Mouse (Mus musculus): Measurements from ENCODE around the gene Piwil1. TPM values are rescaled to one million over a fixed set of nuclear protein-coding genes. Genes with fewer than 3 reads are reported as not detected.
"Not testable (repeated sequence)": the region's sequence is repeated elsewhere in the genome, so short reads cannot be mapped to it uniquely, and the experiment has no call there.

The Piwil1 gene
- total RNA-seq, 2 experiments from 2014 or later: not detected

GRCm38 (mm10) chr5:128707271-128707670 lies 4.9 kb downstream of the Piwil1 start:
- ATAC-seq (replicated peaks; ENCODE audit: low FRiP score, poor library complexity, severe bottlenecking): no peak

GRCm38 (mm10) chr5:128708929-128709328 lies 6.6 kb downstream of the Piwil1 start:
- ATAC-seq (replicated peaks; ENCODE audit: low FRiP score, poor library complexity, severe bottlenecking): no peak

- ATAC-seq (replicated peaks; ENCODE audit: low FRiP score, poor library complexity, severe bottlenecking): no peak
Measured at GRCm38 (mm10) chr5:128710596-128710995, 8.3 kb downstream of the Piwil1 start.

- ATAC-seq (replicated peaks; ENCODE audit: low FRiP score, poor library complexity, severe bottlenecking): no peak
Measured at GRCm38 (mm10) chr5:128711847-128712246, 9.5 kb downstream of the Piwil1 start.

GRCm38 (mm10) chr5:128715171-128715570 lies 12.8 kb downstream of the Piwil1 start:
- ATAC-seq (replicated peaks; ENCODE audit: low FRiP score, poor library complexity, severe bottlenecking): no peak

GRCm38 (mm10) chr5:128720461-128720860 lies 18.1 kb downstream of the Piwil1 start:
- not testable (repeated sequence) for ATAC-seq (replicated peaks; ENCODE audit: low FRiP score, poor library complexity, severe bottlenecking)

- ATAC-seq (replicated peaks; ENCODE audit: low FRiP score, poor library complexity, severe bottlenecking): no peak
Measured at GRCm38 (mm10) chr5:128729341-128729740, 27.0 kb downstream of the Piwil1 start.

- ATAC-seq (replicated peaks; ENCODE audit: low FRiP score, poor library complexity, severe bottlenecking): no peak
Measured at GRCm38 (mm10) chr5:128730634-128731033, 28.3 kb downstream of the Piwil1 start.

GRCm38 (mm10) chr5:128732416-128733014 lies 30.2 kb downstream of the Piwil1 start:
- no peak for ATAC-seq (replicated peaks; ENCODE audit: low FRiP score, poor library complexity, severe bottlenecking)

- no peak for ATAC-seq (replicated peaks; ENCODE audit: low FRiP score, poor library complexity, severe bottlenecking)
Measured at GRCm38 (mm10) chr5:128733955-128734354, 31.6 kb downstream of the Piwil1 start.

GRCm38 (mm10) chr5:128735921-128736320 lies 33.6 kb downstream of the Piwil1 start:
- ATAC-seq (replicated peaks; ENCODE audit: low FRiP score, poor library complexity, severe bottlenecking): no peak

GRCm38 (mm10) chr5:128739168-128739837 lies 37.0 kb downstream of the Piwil1 start:
- no peak for ATAC-seq (replicated peaks; ENCODE audit: low FRiP score, poor library complexity, severe bottlenecking)

GRCm38 (mm10) chr5:128739838-128740171 lies 37.5 kb downstream of the Piwil1 start:
- ATAC-seq (replicated peaks; ENCODE audit: low FRiP score, poor library complexity, severe bottlenecking): no peak

- ATAC-seq (replicated peaks; ENCODE audit: low FRiP score, poor library complexity, severe bottlenecking): no peak
Measured at GRCm38 (mm10) chr5:128744351-128744750, 42.0 kb downstream of the Piwil1 start.

- ATAC-seq (replicated peaks; ENCODE audit: low FRiP score, poor library complexity, severe bottlenecking): no peak
Measured at GRCm38 (mm10) chr5:128745206-128745605, 42.9 kb downstream of the Piwil1 start.

- no peak for ATAC-seq (replicated peaks; ENCODE audit: low FRiP score, poor library complexity, severe bottlenecking)
Measured at GRCm38 (mm10) chr5:128746261-128746660, 43.9 kb downstream of the Piwil1 start.

- ATAC-seq (replicated peaks; ENCODE audit: low FRiP score, poor library complexity, severe bottlenecking): no peak
Measured at GRCm38 (mm10) chr5:128761118-128761517, 58.8 kb downstream of the Piwil1 start.

- ATAC-seq (replicated peaks; ENCODE audit: low FRiP score, poor library complexity, severe bottlenecking): no peak
Measured at GRCm38 (mm10) chr5:128769026-128769631, 66.8 kb downstream of the Piwil1 start.

- ATAC-seq (replicated peaks; ENCODE audit: low FRiP score, poor library complexity, severe bottlenecking): no peak
Measured at GRCm38 (mm10) chr5:128776386-128776785, 74.1 kb downstream of the Piwil1 start.

- ATAC-seq (replicated peaks; ENCODE audit: low FRiP score, poor library complexity, severe bottlenecking): no peak
Measured at GRCm38 (mm10) chr5:128781621-128782020, 79.3 kb downstream of the Piwil1 start.

- no peak for ATAC-seq (replicated peaks; ENCODE audit: low FRiP score, poor library complexity, severe bottlenecking)
Measured at GRCm38 (mm10) chr5:128800592-128800991, 98.3 kb downstream of the Piwil1 start.

Measured in erythroid progenitor cell, adult 5-6 weeks (primary cell).